Mouse (Mus musculus): ENCODE data around the gene Hmga2. TPM values are rescaled to one million over a fixed set of nuclear protein-coding genes. Genes with fewer than 3 reads are reported as not detected.
A peak's percentile ranks its signal among the peaks of the same experiment; 100 is the strongest.

Gene Hmga2
- polyA plus RNA-seq, 1 experiment from 2014 or later, result 4.3 TPM

DNA sequence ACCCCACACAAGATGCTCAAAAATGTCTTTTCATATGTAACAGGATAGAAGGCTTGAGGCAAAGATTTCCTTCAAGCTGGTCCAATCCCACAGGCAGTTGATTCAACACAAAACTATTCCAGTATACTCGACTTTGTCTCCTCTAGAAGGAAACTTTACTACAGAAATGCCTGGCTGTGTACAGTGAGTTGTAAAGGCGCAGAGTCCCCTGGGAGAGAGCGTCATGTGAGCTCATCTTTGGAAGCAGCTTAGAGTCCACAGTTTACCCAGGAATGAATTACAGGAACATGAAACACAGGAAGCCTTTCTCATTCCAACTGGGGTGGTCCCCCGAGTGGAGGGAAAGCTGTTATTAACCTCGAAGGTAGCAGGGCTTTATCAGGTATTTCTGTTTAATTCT, 11.1 kb downstream of the Hmga2 start:
- H3K4me1 ChIP-seq (replicated peaks), result peaks cover 7% of the 10 kb centered on the region
- no peak overlapping the region for H3K4me3 ChIP-seq
- no peak overlapping the region for H3K4me2 ChIP-seq
- H3K27ac ChIP-seq, result no peak overlapping the region
- H3K9ac ChIP-seq, result no peak overlapping the region
- WGBS, result 90% methylated on average over 5 of the region's 5 CpGs
- no peaks in the 10 kb centered on the region for H3K9me3 ChIP-seq
- ATAC-seq (ENCODE audit: low FRiP score), result no peak
- H3K27me3 ChIP-seq, result no peaks in the 10 kb centered on the region
- H3K36me3 ChIP-seq, result no peaks in the 10 kb centered on the region

GRCm38 (mm10) chr10:120461769-120462168, 14.5 kb downstream of the Hmga2 start:
- Histone ChIP-seq H3K4me1 (replicated peaks) (peaks cover 7% of the 10 kb centered on the region), H3K9ac (no peak overlapping the region), H3K4me3 (no peak overlapping the region), H3K9me3 (no peaks in the 10 kb centered on the region), H3K36me3 (no peaks in the 10 kb centered on the region), H3K4me2 (peak overlapping the region; percentile 25), H3K27me3 (no peaks in the 10 kb centered on the region), H3K27ac (no peak overlapping the region)
- no peak for ATAC-seq (ENCODE audit: low FRiP score)
- 36% methylated on average over 5 of the region's 5 CpGs for WGBS

- Histone ChIP-seq H3K4me2 (peak overlapping the region; percentile 25; the same call in 1 of the 2 replicates), H3K9ac (no peak overlapping the region), H3K4me3 (no peak overlapping the region), H3K4me1 (replicated peaks) (peaks cover 7% of the 10 kb centered on the region), H3K36me3 (no peaks in the 10 kb centered on the region), H3K27me3 (no peaks in the 10 kb centered on the region), H3K27ac (no peak overlapping the region), H3K9me3 (no peaks in the 10 kb centered on the region)
- WGBS, result 62% methylated on average over 5 of the region's 5 CpGs
- ATAC-seq (ENCODE audit: low FRiP score), result no peak
These were observed 15.0 kb downstream of the Hmga2 start for GRCm38 (mm10) chr10:120461301-120461700.

GRCm38 (mm10) chr10:120458866-120459265, 17.4 kb downstream of the Hmga2 start:
- Histone ChIP-seq H3K27ac (no peak overlapping the region), H3K36me3 (no peaks in the 10 kb centered on the region), H3K4me1 (replicated peaks) (peaks cover 7% of the 10 kb centered on the region), H3K4me3 (no peak overlapping the region), H3K9me3 (no peaks in the 10 kb centered on the region), H3K9ac (no peak overlapping the region), H3K4me2 (no peak overlapping the region), H3K27me3 (no peaks in the 10 kb centered on the region)
- 96% methylated on average over 8 of the region's 8 CpGs for WGBS
- no peak for ATAC-seq (ENCODE audit: low FRiP score)

- H3K36me3 ChIP-seq, result no peaks in the 10 kb centered on the region
- WGBS, result 41% methylated on average over 19 of the region's 19 CpGs
- ATAC-seq (ENCODE audit: low FRiP score), result no peak
- no peaks in the 10 kb centered on the region for H3K27me3 ChIP-seq
- peak overlapping the region; percentile 8 for H3K4me3 ChIP-seq
- no peaks in the 10 kb centered on the region for H3K9me3 ChIP-seq
- H3K4me2 ChIP-seq, result peak overlapping the region; percentile 46
- peak overlapping the region; percentile 44; the same call in 1 of the 2 replicates for H3K27ac ChIP-seq
- peak overlapping the region; percentile 53; the same call in 1 of the 2 replicates for H3K9ac ChIP-seq
- peaks cover 16% of the 10 kb centered on the region for H3K4me1 ChIP-seq (replicated peaks)
These were observed 26.5 kb downstream of the Hmga2 start for GRCm38 (mm10) chr10:120449661-120450284.

- no peak overlapping the region for H3K27ac ChIP-seq
- peaks cover 20% of the 10 kb centered on the region for H3K4me1 ChIP-seq (replicated peaks)
- 96% methylated on average over 6 of the region's 6 CpGs for WGBS
- H3K4me3 ChIP-seq, result no peak overlapping the region
- H3K27me3 ChIP-seq, result no peaks in the 10 kb centered on the region
- no peak for ATAC-seq (ENCODE audit: low FRiP score)
- H3K9ac ChIP-seq, result no peak overlapping the region
- H3K36me3 ChIP-seq, result no peaks in the 10 kb centered on the region
- no peak overlapping the region for H3K4me2 ChIP-seq
- no peaks in the 10 kb centered on the region for H3K9me3 ChIP-seq
These were observed 29.5 kb downstream of the Hmga2 start for GRCm38 (mm10) chr10:120446799-120447198.

DNA sequence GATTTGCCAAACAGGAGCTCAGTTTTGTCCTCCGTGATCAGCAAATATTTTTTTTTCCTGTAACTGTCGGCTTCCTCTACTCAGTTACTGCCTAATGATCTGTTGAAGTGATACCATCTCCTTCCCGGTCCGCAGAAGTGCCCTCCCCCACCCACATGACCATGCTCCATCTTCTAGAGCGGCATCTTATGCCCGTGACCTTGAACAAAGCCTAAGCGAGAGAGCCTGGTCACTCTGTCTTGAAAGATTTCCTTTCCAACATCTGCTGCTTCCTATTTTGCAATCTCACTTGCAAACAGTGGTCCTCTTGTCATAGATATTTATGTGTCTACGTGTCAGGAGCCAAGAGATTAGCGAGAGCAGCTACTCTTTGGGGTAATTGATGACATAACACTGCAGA, 30.1 kb downstream of the Hmga2 start:
- Histone ChIP-seq H3K27me3 (no peaks in the 10 kb centered on the region), H3K36me3 (no peaks in the 10 kb centered on the region), H3K27ac (no peak overlapping the region), H3K9me3 (no peaks in the 10 kb centered on the region), H3K4me2 (no peak overlapping the region), H3K4me3 (no peak overlapping the region), H3K9ac (no peak overlapping the region), H3K4me1 (replicated peaks) (peaks cover 20% of the 10 kb centered on the region)
- no peak for ATAC-seq (ENCODE audit: low FRiP score)
- WGBS, result 81% methylated on average over 9 of the region's 9 CpGs

- Histone ChIP-seq H3K4me3 (no peak overlapping the region), H3K27ac (no peak overlapping the region), H3K4me2 (no peak overlapping the region), H3K9me3 (no peaks in the 10 kb centered on the region), H3K27me3 (no peaks in the 10 kb centered on the region), H3K4me1 (replicated peaks) (peaks cover 16% of the 10 kb centered on the region), H3K9ac (no peak overlapping the region), H3K36me3 (no peaks in the 10 kb centered on the region)
- no peak for ATAC-seq (ENCODE audit: low FRiP score)
- WGBS, result 79% methylated on average over 9 of the region's 9 CpGs
These were observed 31.7 kb downstream of the Hmga2 start for GRCm38 (mm10) chr10:120444463-120445070.

DNA sequence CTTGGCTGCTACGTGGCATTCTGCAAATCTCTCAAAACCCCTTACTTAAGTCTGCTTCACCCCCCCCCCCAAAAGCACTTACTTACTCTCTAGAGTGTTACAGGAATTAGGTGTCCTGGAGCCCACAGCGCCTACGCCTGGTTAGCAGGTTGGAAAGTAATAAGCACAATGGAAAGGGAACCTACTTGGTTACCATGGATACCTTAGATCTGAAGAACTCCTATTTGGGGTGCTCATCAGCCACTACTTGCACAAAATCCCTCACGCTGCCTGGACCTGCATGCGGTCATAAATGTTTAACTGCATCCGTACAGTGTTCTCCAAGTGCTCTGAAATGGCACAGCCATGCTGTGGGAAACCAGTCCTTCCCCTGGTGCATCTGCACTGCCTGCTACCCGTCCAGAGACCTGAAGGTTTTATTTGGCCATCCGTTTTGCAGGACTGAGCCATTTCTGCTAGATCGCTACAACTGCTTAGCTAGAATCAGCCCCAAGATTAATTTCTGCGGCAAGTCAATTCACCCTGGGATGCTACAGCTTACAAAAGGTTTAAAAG, 32.4 kb downstream of the Hmga2 start:
- Histone ChIP-seq H3K4me3 (no peak overlapping the region), H3K27me3 (no peaks in the 10 kb centered on the region), H3K9ac (no peak overlapping the region), H3K36me3 (no peaks in the 10 kb centered on the region), H3K4me1 (replicated peaks) (peaks cover 8% of the 10 kb centered on the region), H3K9me3 (no peaks in the 10 kb centered on the region), H3K27ac (no peak overlapping the region; the same call in 1 of the 2 replicates), H3K4me2 (no peak overlapping the region)
- ATAC-seq (ENCODE audit: low FRiP score), result no peak
- 64% methylated on average over 10 of the region's 10 CpGs for WGBS

DNA sequence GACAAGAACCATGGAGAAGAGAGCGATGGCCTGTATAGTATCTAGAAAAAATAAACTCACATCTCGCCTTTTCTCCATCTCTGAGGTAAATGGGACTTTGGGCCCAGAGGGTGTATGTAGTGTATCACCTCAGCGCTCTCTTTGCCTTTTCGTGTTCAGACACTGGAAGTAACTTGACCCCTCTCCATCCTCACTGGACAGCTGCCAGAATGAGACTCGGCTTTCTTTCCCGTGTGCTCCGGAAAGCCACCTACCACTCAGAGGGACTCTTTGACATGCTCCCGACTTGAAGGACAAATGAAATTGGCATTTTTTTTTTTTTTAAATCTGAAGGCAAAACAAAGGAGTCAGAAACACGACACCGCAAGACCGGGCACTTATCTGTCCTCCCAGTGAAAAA, 35.0 kb downstream of the Hmga2 start:
- Histone ChIP-seq H3K4me1 (replicated peaks) (peaks cover 7% of the 10 kb centered on the region), H3K4me3 (no peak overlapping the region), H3K27ac (no peak overlapping the region), H3K9ac (no peak overlapping the region), H3K9me3 (no peaks in the 10 kb centered on the region), H3K4me2 (no peak overlapping the region), H3K36me3 (no peaks in the 10 kb centered on the region), H3K27me3 (no peaks in the 10 kb centered on the region)
- ATAC-seq (ENCODE audit: low FRiP score), result no peak
- 37% methylated on average over 11 of the region's 11 CpGs for WGBS

DNA sequence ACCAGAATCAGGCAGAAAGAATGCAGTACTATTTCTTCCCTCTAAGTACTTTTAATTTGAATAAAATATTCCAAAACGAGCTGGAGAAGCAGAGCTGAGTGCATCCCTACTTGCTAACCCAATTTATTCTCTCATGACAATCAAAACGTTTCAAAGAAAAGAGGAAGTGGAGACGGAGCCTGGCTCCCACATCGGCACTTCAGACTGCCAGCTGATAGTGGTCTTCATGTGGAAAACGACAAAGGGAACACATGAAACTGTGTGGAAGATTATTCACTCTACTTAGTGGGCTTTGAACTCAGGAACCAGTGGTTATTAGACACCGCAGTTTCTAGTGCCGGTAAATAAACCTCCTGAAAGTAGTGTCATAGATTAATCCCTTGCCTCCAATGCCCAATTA, 41.8 kb downstream of the Hmga2 start:
- no peak overlapping the region for H3K4me2 ChIP-seq
- H3K4me3 ChIP-seq, result no peak overlapping the region
- no peaks in the 10 kb centered on the region for H3K27me3 ChIP-seq
- peaks cover 15% of the 10 kb centered on the region for H3K4me1 ChIP-seq (replicated peaks)
- no peak overlapping the region for H3K9ac ChIP-seq
- 44% methylated on average over 7 of the region's 7 CpGs for WGBS
- H3K36me3 ChIP-seq, result no peaks in the 10 kb centered on the region
- no peaks in the 10 kb centered on the region for H3K9me3 ChIP-seq
- no peak for ATAC-seq (ENCODE audit: low FRiP score)
- H3K27ac ChIP-seq, result no peak overlapping the region

DNA sequence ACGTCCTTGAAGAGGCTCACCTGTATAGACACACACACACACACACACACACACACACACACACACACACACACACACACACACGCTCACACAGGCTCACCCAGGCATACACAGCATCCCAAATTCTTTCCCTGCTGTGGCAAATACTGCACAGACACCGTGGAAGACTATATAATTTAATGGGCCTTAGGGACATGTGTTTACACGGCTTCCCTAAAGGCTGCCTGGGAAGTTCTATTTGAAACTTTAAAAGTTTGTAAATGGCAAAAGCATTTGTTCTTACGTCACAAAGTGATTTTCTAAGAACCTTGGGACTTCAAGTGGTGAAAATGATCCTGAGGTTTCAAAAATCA, 42.8 kb downstream of the Hmga2 start:
- peaks cover 23% of the 10 kb centered on the region for H3K4me1 ChIP-seq (replicated peaks)
- H3K36me3 ChIP-seq, result no peaks in the 10 kb centered on the region
- no peak overlapping the region for H3K4me2 ChIP-seq
- 37% methylated on average over 5 of the region's 5 CpGs for WGBS
- no peaks in the 10 kb centered on the region for H3K27me3 ChIP-seq
- no peak overlapping the region for H3K9ac ChIP-seq
- H3K27ac ChIP-seq, result no peak overlapping the region
- no peaks in the 10 kb centered on the region for H3K9me3 ChIP-seq
- ATAC-seq (ENCODE audit: low FRiP score), result no peak
- H3K4me3 ChIP-seq, result no peak overlapping the region
